Mouse (Mus musculus): ENCODE measurements at regions not wholly inside any gene's neighbourhood (a gene's known extent, or its start where the extent isn't known, plus 50 kb on each side); places are given as distances from the start of the nearest gene placed in this dataset.

- no peak for DNase-seq
These were observed 1307.1 kb upstream of the Gm7489 start for GRCm38 (mm10) chr15:52577614-52578013.

- DNase-seq = no peak
These were observed 1295.3 kb upstream of the Gm7489 start for GRCm38 (mm10) chr15:52589391-52589790.

DNA sequence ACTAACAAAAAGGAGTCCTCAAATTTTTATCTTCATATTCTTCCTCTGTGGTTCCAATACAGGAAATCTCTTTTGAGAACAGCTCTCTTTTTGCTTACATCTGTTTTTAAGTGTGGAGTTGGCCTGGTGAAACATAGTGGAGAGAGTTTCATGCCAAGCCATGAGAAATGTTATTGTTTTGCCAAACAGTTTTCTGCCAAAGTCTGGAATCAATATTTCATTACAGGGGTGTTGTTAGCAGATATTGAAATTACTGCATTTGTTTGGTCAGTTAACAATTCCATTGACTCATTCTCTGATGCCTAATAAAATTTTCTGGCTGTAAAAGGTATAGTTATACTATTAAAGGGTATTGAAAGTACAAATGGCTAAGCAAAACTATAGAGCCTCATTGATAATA, 1285.2 kb upstream of the Gm7489 start:
- no peak for DNase-seq

DNA sequence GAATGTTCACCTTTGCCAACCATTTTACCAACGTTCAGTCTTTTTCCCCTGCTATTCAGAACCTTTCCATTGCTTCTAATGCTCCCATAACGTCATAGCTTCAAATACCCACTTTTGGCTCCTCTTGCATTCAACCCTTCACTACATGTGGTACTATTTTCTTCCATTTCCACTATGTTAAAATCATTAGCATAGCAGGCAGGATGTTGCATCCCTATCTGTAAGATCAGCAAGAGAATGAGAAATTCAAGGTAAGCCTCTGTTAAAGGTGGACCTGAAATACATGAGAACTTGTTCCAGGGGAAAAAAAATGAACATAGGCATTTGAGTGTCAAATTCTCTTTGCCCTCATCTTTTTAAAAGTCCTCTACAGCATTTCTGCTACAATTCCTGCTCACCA, 1284.7 kb upstream of the Gm7489 start:
- no peak for DNase-seq

DNA sequence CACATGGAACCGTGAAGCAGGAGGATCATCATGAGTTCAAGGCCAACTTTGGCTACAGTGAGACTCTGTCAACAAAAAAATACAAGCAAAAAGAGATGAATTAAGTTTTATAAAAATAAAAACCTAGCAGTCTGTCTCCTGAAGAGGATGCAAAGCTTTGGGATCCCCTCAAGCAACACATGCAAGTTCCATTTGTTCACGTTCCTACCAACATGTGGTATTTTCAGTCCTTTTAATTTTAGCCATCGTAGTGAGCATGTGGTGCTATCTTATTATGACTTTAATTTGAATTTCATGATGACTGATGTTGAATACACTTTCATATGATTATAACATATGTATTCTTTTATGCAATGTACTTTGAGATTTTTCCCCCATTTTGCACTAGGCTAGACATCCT, 1244.9 kb upstream of the Gm7489 start:
- no peak for DNase-seq

GRCm38 (mm10) chr15:52645961-52646360, 1238.7 kb upstream of the Gm7489 start:
- DNase-seq = no peak

DNA sequence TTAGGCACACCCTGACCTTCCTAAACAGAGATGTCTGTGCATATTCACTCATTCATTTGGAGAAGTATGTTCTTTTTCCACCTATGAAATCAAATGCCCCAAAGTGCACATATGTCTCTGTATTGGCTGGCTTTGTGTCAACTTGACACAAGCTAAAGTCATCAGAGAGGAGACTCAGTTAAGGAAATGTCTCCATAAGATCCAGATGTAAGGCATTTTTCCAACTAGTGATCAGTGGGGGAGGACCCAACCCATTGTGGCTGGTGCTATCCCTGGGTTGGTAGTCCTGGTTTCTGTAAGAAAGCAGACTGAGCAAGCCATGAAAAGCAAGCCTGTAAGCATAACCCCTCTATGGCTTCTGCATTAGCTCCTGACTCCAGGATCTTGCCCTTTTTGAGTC, 1226.8 kb upstream of the Gm7489 start:
- DNase-seq = no peak
